In the genomic region with DNA sequence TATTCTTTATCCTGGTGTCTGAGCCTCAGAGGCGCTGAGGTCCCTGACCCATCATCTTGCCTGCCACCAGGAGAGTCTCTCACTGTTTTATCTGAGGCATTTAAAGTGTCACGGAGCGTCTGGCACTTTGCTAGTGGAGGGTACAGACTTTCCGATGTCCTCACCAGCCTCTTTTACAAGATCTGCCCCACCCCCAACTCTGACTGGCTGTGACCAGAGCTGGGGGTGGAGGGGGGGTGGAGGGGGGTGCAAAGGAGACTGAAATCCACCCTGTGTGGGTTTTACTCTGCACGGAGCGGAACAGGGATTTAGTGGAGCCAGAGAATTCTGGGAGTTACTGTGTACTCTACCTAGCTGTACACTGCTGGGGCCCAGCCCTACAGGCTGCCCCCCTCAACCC, we compare ENCODE assay signal across 15 mouse cellular contexts.
DNase-seq lines count a peak whose midpoint lies in the region; ATAC-seq lines count a peak whose summit lies in the region.
"Had no signal": no experiment of that assay in that cellular context is flagged by ENCODE, and none has a peak within 500 bp of the region (broad histone marks: within the 10 kb centered on the region; RNA-seq: fewer than 3 reads in every experiment).

No protein-coding gene starts in this region.

- peak overlapping the region; percentile 83 to 86 for H3K27ac ChIP-seq in heart, embryonic 14.5 days (replicated peaks in 1 of 2; ENCODE audit: control insufficient read depth in 1 of 2, insufficient read depth in 1 of 2, low read depth in 2 of 2, low read length in 2 of 2)
- no peak overlapping the region for H3K27ac ChIP-seq in neural tube, embryonic 12.5 days
- H3K27ac ChIP-seq in limb, embryonic 10.5 days, result peak overlapping the region; percentile 74
- H3K27ac ChIP-seq: stomach, postnatal 0 days had no signal

- H3K4me1 ChIP-seq in heart, embryonic 14.5 days (ENCODE audit: control insufficient read depth in 2 of 2, insufficient read depth in 2 of 2, low read length in 2 of 2), result peaks cover 49 to 65% of the 10 kb centered on the region in 2 experiments
- peaks cover 31% of the 10 kb centered on the region for H3K4me1 ChIP-seq in neural tube, embryonic 12.5 days
- H3K4me1 ChIP-seq in limb, embryonic 10.5 days, result peaks cover 61% of the 10 kb centered on the region

- no peaks in the 10 kb centered on the region for H3K36me3 ChIP-seq in heart, embryonic 14.5 days (ENCODE audit: control insufficient read depth, insufficient read depth, low read length)
- H3K36me3 ChIP-seq in neural tube, embryonic 12.5 days, result no peaks in the 10 kb centered on the region
- no peaks in the 10 kb centered on the region for H3K36me3 ChIP-seq in limb, embryonic 10.5 days

- H3K4me3 ChIP-seq in heart, embryonic 14.5 days (ENCODE audit: control insufficient read depth in 1 of 2, insufficient read depth in 1 of 2, low read depth in 1 of 2, low read length in 2 of 2), result no peak overlapping the region
- H3K4me3 ChIP-seq in neural tube, embryonic 12.5 days, result no peak overlapping the region
- H3K4me3 ChIP-seq in limb, embryonic 10.5 days, result 0 out of 2 replicates have a peak overlapping the region, but pooled peaks have one; percentile 4

- peak; percentile 76 for ATAC-seq in heart, embryonic 14.5 days (ENCODE audit: insufficient number of reproducible peaks, insufficient read depth, low FRiP score, low read depth)
- no peak for ATAC-seq in neural tube, embryonic 12.5 days (ENCODE audit: low FRiP score, low read depth)
- ATAC-seq: intestine, embryonic 16.5 days; Patski had no signal

- peak overlapping the region; percentile 37 for H3K4me2 ChIP-seq in heart, embryonic 14.5 days (ENCODE audit: low read length)
- 0 out of 2 replicates have a peak overlapping the region, but pooled peaks have one; percentile 2 for H3K4me2 ChIP-seq in neural tube, embryonic 12.5 days (replicated peaks)

- peak overlapping the region; percentile 57 for H3K9ac ChIP-seq in heart, embryonic 14.5 days (ENCODE audit: low read length)
- no peak overlapping the region for H3K9ac ChIP-seq in neural tube, embryonic 12.5 days

- no peaks in the 10 kb centered on the region for H3K27me3 ChIP-seq in heart, embryonic 14.5 days (ENCODE audit: control insufficient read depth, insufficient read depth, low read length)
- peaks cover 4% of the 10 kb centered on the region; the same call in 1 of the 2 replicates for H3K27me3 ChIP-seq in neural tube, embryonic 12.5 days (replicated peaks)
- H3K27me3 ChIP-seq in limb, embryonic 10.5 days (ENCODE audit: low read depth, poor library complexity, severe bottlenecking), result peaks cover 3% of the 10 kb centered on the region; the same call in 1 of the 2 replicates
- H3K27me3 ChIP-seq: Patski had no signal

- 17% methylated on average over 6 of the region's 6 CpGs for WGBS in heart, embryonic 14.5 days
- 18% methylated on average over 6 of the region's 6 CpGs for WGBS in neural tube, embryonic 12.5 days
- WGBS in limb, embryonic 10.5 days, result 31% methylated on average over 6 of the region's 6 CpGs

- H3K9me3 ChIP-seq in heart, embryonic 14.5 days (ENCODE audit: control insufficient read depth, low read length), result no peaks in the 10 kb centered on the region
- no peaks in the 10 kb centered on the region for H3K9me3 ChIP-seq in neural tube, embryonic 12.5 days
- no peaks in the 10 kb centered on the region for H3K9me3 ChIP-seq in limb, embryonic 10.5 days (replicated peaks)

- intact Hi-C loops in heart, postnatal 36 days (cut with DNase I), result no loop called here

- no peak for DNase-seq in heart, postnatal 36 days
- no peak for DNase-seq in neural tube, embryonic 10.5 days (ENCODE audit: extremely low spot score, low spot score)
- DNase-seq in limb, embryonic 10.5 days (ENCODE audit: low spot score), result no peak
- no peak for DNase-seq in frontal cortex, postnatal 36 days (ENCODE audit: low spot score in 2 of 2)
- no peak for DNase-seq in kidney, adult 9 months
- DNase-seq: adrenal gland, adult 8-10 months; cerebellum, postnatal 25 days; gastrocnemius, postnatal 25 days; left cerebral cortex, postnatal 4 days; lung, adult 2 months had no signal
